Mouse (Mus musculus) yolk sac, embryonic 10.5 days (tissue): Measurements from ENCODE around the gene Gm47985.
"Not testable (repeated sequence)": the region's sequence is repeated elsewhere in the genome, so short reads cannot be mapped to it uniquely, and the experiment has no call there.

ENCODE experiments used
- DNase-seq: peaks from one replicate; pipeline ENCODE4 v3.0.0-alpha.2; 2017; ENCODE audit warnings: low spot score

Gene Gm47985

DNA sequence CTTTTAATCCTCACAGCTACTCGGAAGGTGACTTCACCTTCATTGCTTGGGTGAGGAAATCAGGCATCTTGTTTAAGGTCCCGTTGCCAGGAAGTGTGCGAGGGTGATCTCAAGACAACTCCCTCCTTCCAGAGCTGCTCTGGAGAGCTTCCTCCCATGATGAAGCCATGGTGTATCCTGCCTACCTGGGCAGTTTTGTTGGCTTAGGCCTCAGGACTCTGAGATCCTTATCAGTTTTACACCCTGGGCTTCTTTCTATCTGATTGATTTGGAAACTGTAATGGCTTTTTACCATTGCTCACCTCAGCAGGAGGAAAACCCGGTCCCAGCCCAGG, 4.4 kb upstream of the Gm47985 start:
- DNase-seq = no peak

GRCm38 (mm10) chr1:151178505-151179083, 3.7 kb upstream of the Gm47985 start:
- no peak for DNase-seq

GRCm38 (mm10) chr1:151180167-151180566, 2.2 kb upstream of the Gm47985 start:
- DNase-seq = no peak

DNA sequence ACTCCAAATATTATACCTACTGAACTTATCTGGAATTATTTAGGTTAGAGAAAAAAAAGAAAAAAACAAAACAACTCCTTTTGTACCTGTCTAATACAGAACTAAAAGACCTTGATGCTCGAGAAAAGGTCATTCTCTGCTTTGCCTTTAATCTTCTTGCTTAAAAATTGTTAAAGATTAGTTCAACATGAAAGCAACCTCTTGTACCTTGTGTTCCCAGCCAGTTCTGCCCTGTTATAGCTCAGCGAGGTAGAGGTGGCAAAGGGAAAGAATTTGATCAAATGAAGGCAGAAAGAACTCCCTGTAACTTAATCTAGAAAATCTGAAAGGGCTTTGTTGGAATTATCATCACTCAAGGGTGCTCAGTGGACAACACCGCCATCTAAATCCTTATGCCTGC, 3.8 kb downstream of the Gm47985 start:
- not testable (repeated sequence) for DNase-seq

DNA sequence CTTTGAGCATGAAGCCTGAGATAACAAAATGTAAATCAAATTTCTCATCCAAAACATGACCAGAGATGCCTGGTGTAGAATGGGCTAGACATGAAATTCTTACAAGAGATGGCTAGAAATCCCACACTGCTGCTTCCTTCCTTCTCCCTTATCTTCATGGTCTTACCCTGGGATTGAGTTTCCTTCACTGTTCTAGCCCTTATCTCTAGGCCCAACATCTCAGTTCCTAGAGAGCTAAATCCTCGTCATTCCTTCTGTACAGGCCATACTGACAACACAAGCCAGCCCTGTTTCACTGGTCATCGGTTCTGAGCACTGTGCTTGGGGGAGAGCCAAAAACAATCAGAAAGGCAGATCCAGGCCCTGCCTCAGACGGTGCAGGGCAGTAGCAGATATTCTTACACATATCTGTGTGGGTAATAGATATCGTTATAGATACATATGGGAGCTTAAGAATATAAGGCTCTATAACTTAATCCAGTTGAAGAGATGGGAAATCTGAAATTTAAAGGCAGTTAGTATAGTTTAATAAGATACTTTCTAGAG, 4.6 kb downstream of the Gm47985 start:
- not testable (repeated sequence) for DNase-seq

DNA sequence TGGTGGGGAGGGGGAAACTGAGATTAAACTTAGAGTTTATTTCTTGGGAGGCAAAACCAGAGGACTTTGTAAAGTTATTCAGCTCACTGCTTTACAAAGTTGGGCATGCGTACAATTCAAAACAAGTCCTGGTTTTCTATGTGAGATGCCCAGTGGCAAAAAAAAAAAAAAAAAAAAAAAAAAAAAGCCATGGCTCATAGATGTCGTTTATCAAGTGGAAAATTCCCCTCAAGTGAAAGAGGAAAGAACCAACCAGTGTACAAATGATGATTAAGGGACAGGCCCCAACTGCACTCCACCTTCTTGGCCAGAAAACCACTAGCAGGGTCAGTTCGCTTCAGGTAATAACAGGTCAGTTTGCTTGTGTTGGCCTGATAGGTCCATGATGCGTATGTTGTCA, 6.1 kb downstream of the Gm47985 start:
- DNase-seq = no peak

GRCm38 (mm10) chr1:151192075-151192474, 9.7 kb downstream of the Gm47985 start, which contains the start of gene Gm8947:
Gene Gm8947 (plus strand): TSS chr1:151192376.
- DNase-seq = not testable (repeated sequence)

GRCm38 (mm10) chr1:151192739-151193138, 10.4 kb downstream of the Gm47985 start:
- not testable (repeated sequence) for DNase-seq

DNA sequence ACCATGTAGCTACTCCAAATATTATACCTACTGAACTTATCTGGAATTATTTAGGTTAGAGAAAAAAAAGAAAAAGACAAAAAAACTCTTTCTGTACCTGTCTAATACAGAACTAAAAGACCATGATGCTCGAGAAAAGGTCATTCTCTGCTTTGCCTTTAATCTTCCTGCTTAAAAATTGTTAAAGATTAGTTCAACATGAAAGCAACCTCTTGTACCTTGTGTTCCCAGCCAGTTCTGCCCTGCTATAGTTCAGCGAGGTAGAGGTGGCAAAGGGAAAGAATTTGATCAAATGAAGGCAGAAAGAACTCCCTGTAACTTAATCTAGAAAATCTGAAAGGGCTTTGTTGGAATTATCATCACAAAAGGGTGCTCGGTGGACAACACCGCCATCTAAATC, 13.6 kb downstream of the Gm47985 start:
- DNase-seq = not testable (repeated sequence)

GRCm38 (mm10) chr1:151196690-151197089, 14.4 kb downstream of the Gm47985 start:
- not testable (repeated sequence) for DNase-seq

DNA sequence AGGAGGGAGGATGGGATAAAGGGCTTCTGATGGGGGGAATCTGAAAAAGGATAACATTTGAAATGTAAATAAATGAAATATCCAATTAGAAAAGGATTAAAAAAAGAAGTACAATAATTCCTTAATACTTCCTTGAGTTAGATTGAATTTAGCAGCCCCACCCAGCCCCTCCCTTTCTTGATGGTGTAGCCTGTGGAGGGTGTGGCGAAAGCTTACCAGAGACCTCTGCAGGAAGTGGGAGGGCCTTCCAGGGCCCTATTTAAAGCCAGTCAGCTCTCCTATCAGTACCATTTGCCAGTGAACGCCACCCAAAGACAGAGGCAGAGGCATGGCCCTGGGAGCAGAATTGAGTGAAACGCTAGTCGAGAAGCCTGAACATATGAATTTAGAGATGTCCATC, 15.8 kb downstream of the Gm47985 start, which contains the start of gene Gm47995:
Gene Gm47995, plus strand, starts transcription at position 329 of the 400 bp plus-strand sequence.
- not testable (repeated sequence) for DNase-seq

DNA sequence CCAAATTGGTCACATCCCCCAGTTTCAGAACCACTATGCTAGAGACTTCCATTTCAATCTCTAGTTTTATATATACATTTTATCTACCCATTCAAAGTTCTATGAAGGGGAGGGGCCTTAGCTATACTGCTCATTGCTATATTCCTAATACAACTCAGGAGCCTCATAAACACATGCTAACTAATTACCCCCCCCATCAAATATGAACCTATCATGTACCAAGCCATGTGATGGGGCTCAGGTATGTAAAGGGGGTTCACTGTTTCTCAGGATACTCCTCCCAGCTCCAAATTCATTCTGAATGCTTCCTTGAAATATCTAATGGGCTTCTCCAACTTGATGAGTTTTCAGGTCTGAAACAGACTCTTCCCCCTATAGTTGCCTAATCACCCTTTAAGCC, 18.3 kb downstream of the Gm47985 start:
- not testable (repeated sequence) for DNase-seq

DNA sequence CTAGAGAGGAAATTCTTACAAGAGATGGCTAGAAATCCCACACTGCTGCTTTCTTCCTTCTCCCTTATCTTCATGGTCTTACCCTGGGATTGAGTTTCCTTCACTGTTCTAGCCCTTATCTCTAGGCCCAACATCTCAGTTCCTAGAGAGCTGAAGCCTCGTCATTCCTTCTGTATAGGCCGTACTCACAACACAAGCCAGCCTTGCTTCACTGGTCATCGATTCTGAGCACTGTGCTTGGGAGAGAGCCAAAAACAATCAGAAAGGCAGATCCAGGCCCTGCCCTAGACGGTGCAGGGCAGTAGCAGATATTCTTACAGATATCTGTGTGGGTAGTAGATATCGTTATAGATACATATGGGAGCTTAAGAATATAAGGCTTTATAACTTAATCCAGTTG, 20.4 kb downstream of the Gm47985 start:
- DNase-seq = not testable (repeated sequence)

- not testable (repeated sequence) for DNase-seq
Observed at GRCm38 (mm10) chr1:151203818-151204217, 21.5 kb downstream of the Gm47985 start, which contains the start of gene 3110040M04Rik. Gene 3110040M04Rik (plus strand): TSS chr1:151204121.

DNA sequence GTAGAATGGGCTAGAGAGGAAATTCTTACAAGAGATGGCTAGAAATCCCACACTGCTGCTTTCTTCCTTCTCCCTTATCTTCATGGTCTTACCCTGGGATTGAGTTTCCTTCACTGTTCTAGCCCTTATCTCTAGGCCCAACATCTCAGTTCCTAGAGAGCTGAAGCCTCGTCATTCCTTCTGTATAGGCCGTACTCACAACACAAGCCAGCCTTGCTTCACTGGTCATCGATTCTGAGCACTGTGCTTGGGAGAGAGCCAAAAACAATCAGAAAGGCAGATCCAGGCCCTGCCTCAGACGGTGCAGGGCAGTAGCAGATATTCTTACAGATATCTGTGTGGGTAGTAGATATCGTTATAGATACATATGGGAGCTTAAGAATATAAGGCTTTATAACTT, 26.2 kb downstream of the Gm47985 start:
- DNase-seq = not testable (repeated sequence)

- DNase-seq = not testable (repeated sequence)
Observed at GRCm38 (mm10) chr1:151208944-151209343, 26.6 kb downstream of the Gm47985 start.

DNA sequence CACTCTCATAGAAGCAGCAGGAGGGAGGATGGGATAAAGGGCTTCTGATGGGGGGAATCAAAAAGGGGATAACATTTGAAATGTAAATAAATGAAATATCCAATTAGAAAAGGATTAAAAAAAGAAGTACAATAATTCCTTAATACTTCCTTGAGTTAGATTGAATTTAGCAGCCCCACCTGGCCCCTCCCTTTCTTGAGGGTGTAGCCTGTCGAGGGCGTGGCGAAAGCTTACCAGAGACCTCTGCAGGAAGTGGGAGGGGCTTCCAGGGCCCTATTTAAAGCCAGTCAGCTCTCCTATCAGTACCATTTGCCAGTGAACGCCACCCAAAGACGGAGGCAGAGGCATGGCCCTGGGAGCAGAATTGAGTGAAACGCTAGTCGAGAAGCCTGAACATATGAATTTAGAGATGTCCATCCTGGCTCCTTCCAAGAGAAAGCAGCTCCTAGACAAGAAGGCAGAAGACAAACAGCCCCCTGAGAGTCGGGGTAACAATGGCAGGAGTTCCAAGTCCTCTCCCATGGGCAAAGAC, 27.6 kb downstream of the Gm47985 start, which contains the start of gene Gm47996:
Gene Gm47996, plus strand, starts transcription at position 308 of the 532 bp plus-strand sequence.
- not testable (repeated sequence) for DNase-seq

DNA sequence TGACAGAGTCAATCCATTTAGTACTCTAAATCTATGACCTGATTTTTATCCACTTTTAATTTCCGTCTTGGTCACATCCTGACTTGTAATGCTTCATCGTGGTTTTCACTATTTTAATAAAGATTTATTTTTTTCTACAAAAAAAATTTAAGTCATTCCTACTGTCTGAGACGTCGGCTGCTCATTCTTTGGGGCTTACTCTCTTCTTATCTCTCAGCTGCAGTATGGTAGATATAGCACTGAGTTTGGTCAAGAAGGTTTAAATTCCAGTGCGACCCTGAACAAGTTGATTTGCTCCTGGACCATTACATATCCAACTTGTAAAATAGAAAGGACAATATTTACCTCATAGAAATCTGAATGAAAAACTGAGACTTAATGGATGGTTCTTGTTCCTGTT, 29.3 kb downstream of the Gm47985 start:
- DNase-seq = not testable (repeated sequence)

GRCm38 (mm10) chr1:151214862-151215261, 32.5 kb downstream of the Gm47985 start:
- DNase-seq = no peak

DNA sequence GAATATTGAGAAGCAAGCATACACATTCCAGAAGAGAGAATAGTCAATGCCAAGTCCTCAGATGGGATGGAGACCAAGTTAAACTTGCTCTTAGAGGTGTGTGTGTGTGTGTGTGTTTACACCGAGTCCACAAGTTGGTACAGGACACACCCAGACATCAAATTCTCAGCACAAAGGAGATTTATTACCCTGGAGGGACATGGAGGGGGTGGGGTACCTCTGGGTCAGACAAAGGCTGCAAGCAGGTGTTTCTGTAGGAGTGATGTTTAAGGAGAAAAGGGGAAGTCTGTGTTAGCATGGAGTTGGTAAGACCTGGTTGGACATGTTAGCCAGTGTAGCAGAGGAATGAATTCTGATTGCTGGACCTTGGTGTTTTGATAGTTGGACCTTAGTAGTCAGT, 33.6 kb downstream of the Gm47985 start:
- peak; percentile 20 for DNase-seq

DNA sequence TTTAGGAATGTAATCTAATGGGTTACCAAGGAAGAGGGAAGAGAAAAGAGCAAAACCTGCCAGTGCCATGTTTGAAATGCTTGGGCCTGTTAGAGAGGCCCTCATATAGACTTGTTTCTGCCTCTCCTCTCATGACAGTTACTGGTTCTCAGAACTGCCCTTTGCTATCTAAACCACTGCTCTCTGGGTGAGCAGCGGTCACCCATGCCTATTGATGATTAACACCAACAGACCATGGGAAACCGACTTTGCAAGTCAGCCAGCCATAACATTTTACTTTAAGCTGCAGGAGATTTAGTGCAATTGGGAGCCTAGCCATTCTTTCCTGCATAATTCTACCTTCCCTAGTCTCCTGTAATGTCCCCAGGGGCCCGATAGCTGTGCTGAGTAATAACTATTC, 34.1 kb downstream of the Gm47985 start:
- DNase-seq = peak; percentile 49

DNA sequence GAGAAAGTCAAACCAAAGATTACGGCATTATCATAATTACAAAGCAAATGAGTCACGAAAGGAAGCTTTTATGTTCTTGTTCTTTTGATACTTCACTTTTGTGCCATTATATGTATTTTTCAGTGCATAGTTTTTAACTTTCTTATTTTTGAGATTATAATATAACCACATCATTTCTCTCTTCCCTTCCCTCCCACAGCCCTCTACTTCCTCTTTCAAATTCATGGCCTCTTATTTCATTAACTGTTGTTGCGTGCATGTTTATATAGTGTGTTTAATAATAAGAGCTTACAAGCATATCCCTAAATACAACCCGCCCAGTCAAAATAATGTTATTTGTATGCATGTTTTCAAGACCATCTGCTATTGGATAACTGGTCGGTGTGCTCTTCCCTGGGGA, 36.7 kb downstream of the Gm47985 start:
- DNase-seq = no peak

DNA sequence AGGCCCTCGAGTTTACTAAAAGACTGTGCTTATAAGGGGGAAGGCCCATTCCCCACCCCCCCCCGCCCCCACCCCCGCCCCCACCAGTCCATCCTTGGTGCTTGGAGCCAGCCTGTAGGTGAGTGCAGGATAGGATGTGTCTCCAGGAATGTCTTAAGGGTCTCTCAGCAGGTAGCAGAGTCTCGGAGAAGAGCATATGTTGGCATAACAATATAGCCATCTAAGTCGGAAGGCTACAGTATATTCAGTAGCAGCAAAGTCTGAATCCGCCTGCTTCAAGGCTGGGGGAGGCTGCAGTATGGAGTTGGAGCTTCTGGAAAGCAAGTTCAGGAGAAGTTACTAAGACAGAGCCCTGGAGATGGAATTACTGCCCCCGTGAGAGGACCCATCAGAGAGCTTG, 37.8 kb downstream of the Gm47985 start:
- DNase-seq = no peak
